Mouse (Mus musculus) erythroblast, embryonic 14.5 days (primary cell): Measurements from ENCODE around the gene Ism2.

Source experiments
- GATA1 ChIP-seq: IDR thresholded peaks from 2 replicates; pipeline ENCODE4 v1.6.1; 2012; ENCODE audit warnings: low read length, inconsistent platforms, mixed read lengths
- TAL1 ChIP-seq: IDR thresholded peaks from 3 replicates; pipeline ENCODE4 v1.6.1; 2012; ENCODE audit warnings: low read length, inconsistent platforms, mixed read lengths

- TF ChIP-seq GATA1 (no peak), TAL1 (no peak)
These were observed 69.1 kb downstream of the Ism2 start for GRCm38 (mm10) chr12:87230379-87230895.
